Mouse (Mus musculus): ENCODE data around the gene Gm17174.
"Not testable (repeated sequence)": the region's sequence is repeated elsewhere in the genome, so short reads cannot be mapped to it uniquely, and the experiment has no call there.

The Gm17174 gene

DNA sequence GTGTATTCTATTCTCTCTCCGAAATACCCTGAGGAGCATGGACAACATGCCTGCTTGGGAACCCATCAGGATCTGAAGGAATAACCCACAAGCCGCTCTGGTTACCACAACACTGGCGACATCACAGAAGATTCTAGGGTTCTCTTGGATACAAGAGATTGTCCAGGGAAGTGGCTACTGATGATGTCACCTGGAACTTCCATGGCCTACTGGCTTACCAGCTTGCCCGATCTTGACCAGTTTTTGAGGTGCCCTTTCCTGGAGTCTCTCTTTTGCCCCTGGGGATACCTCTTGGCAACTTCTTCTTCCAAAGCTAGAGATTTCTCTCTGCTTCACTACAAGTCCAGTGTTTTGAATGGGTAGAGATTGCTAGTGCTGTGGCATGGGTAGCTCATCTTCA, at the start of gene Gm17174:
Gene Gm17174, minus strand, starts transcription at position 101 of the 400 bp plus-strand sequence.
- not testable (repeated sequence) for DNase-seq (ENCODE audit: low read depth)

DNA sequence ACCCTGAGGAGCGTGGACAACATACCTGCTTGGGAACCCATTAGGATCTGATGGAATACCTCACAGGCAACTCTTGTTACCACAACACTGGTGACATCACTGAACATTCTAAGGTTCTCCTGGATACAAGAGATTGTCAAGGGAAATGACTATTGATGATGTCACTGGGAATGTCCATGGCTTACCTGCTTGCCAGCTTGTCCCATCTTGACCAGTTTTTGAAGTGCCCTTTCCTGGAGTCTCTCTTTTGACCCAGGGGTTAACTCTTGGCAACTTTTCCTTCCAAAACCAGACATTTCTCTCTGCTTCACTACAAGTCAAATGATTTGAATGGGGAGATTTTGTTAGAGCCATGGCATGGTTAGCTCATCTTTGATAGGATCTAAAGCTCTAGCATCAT, 43.6 kb upstream of the Gm17174 start, which contains the start of gene Gm4181:
Gene Gm4181, minus strand, starts transcription at position 101 of the 400 bp plus-strand sequence.
- DNase-seq (ENCODE audit: low read depth): not testable (repeated sequence)

DNA sequence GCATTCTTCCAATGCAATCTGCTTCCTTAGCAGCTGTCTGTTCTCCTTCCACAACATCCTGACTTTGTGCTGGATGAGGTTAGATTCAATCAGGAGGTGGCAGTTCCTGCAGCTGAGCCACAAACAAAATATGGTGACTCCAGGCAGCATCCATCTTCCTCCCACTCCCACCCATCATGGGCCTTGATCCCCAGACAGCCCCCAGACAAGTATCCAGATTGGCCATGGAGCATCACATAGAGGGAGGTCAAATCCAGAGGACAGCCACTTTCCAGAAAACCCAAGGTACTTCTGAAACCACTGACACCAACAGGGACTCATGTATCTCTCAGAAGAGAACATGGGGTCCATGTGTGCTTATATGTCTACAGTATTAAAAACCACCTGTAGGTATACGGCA, 40.5 kb upstream of the Gm17174 start:
- DNase-seq (ENCODE audit: low read depth): not testable (repeated sequence)

- DNase-seq (ENCODE audit: low read depth): no peak
Observed at GRCm38 (mm10) chr14:51611210-51611609, 19.3 kb upstream of the Gm17174 start, which contains the start of gene Gm17078. TSS of gene Gm17078 (minus strand) at chr14:51611310.

- not testable (repeated sequence) for DNase-seq (ENCODE audit: low read depth)
Observed at GRCm38 (mm10) chr14:51573963-51574362, 18.0 kb downstream of the Gm17174 start, which contains the start of gene Gm17175. TSS of gene Gm17175 (minus strand) at chr14:51574063.

DNA sequence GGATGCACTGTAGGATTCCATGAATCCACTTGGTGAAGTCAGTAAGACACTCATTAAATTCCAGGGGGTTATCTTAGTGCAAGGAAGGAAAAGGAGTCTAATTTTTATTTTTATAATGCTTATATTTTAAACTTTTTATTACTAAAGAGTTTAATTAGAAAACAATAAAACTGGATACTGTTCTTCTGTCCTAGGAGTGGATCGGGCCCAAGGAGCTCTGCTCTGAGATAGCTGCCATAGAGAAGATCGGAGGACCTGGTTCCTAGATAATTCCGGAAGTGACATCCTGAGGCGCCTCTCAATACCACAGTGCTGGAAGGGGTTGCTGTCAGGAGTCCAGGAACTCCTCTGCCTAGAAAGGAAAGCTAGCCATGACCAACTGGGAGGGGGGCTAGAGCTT, 39.4 kb downstream of the Gm17174 start, which contains the start of gene Gm5622:
Gene Gm5622, plus strand, starts transcription at position 301 of the 400 bp plus-strand sequence.
- DNase-seq (ENCODE audit: low read depth): no peak
